Mouse (Mus musculus) kidney, adult 18-20 months (tissue): ENCODE data around the gene Gabrr1.
"Not testable (repeated sequence)": the region's sequence is repeated elsewhere in the genome, so short reads cannot be mapped to it uniquely, and the experiment has no call there.

Experiments
- DNase-seq: peaks from one replicate; pipeline ENCODE4 v3.0.0; 2021

Gene Gabrr1

GRCm38 (mm10) chr4:33132221-33132620 is at the start of gene Gabrr1:
Gene Gabrr1, plus strand, starts transcription at chr4:33132521.
- no peak for DNase-seq

- no peak for DNase-seq
Measured at GRCm38 (mm10) chr4:33099118-33099694, 33.1 kb upstream of the Gabrr1 start.

- no peak for DNase-seq
Measured at GRCm38 (mm10) chr4:33109720-33110458, 22.4 kb upstream of the Gabrr1 start.

- no peak for DNase-seq
Measured at GRCm38 (mm10) chr4:33110845-33111244, 21.5 kb upstream of the Gabrr1 start.

GRCm38 (mm10) chr4:33111358-33111757 is 21.0 kb upstream of the Gabrr1 start:
- no peak for DNase-seq

GRCm38 (mm10) chr4:33112866-33113265 is 19.5 kb upstream of the Gabrr1 start:
- not testable (repeated sequence) for DNase-seq

GRCm38 (mm10) chr4:33119118-33119517 is 13.2 kb upstream of the Gabrr1 start:
- DNase-seq = peak; percentile 73

GRCm38 (mm10) chr4:33124493-33124892 is 7.8 kb upstream of the Gabrr1 start:
- peak; percentile 49 for DNase-seq

- DNase-seq = no peak
Measured at GRCm38 (mm10) chr4:33125409-33126084, 6.8 kb upstream of the Gabrr1 start.

- DNase-seq = no peak
Measured at GRCm38 (mm10) chr4:33146679-33147291, 14.5 kb downstream of the Gabrr1 start.

GRCm38 (mm10) chr4:33147825-33148224 is 15.5 kb downstream of the Gabrr1 start:
- DNase-seq = peak; percentile 52

- no peak for DNase-seq
Measured at GRCm38 (mm10) chr4:33149150-33149549, 16.8 kb downstream of the Gabrr1 start.

GRCm38 (mm10) chr4:33152087-33153038 is 20.0 kb downstream of the Gabrr1 start:
- no peak for DNase-seq

GRCm38 (mm10) chr4:33183477-33183876 is 51.2 kb downstream of the Gabrr1 start:
- no peak for DNase-seq

GRCm38 (mm10) chr4:33188164-33188563 is 55.8 kb downstream of the Gabrr1 start:
- DNase-seq = peak; percentile 54

- DNase-seq = peak; percentile 92
Measured at GRCm38 (mm10) chr4:33188781-33189734, 56.7 kb downstream of the Gabrr1 start.

- DNase-seq = no peak
Measured at GRCm38 (mm10) chr4:33189735-33190036, 57.4 kb downstream of the Gabrr1 start, which contains the start of gene Pm20d2. Gene Pm20d2, minus strand, starts transcription at chr4:33189737.

GRCm38 (mm10) chr4:33198117-33198516 is 65.8 kb downstream of the Gabrr1 start:
- DNase-seq = no peak

GRCm38 (mm10) chr4:33204682-33205081 is 72.4 kb downstream of the Gabrr1 start:
- peak; percentile 70 for DNase-seq

- DNase-seq = no peak
Measured at GRCm38 (mm10) chr4:33207551-33207950, 75.2 kb downstream of the Gabrr1 start.
